Comparison of ENCODE assay signal across 8 mouse cellular contexts in the genomic region with DNA sequence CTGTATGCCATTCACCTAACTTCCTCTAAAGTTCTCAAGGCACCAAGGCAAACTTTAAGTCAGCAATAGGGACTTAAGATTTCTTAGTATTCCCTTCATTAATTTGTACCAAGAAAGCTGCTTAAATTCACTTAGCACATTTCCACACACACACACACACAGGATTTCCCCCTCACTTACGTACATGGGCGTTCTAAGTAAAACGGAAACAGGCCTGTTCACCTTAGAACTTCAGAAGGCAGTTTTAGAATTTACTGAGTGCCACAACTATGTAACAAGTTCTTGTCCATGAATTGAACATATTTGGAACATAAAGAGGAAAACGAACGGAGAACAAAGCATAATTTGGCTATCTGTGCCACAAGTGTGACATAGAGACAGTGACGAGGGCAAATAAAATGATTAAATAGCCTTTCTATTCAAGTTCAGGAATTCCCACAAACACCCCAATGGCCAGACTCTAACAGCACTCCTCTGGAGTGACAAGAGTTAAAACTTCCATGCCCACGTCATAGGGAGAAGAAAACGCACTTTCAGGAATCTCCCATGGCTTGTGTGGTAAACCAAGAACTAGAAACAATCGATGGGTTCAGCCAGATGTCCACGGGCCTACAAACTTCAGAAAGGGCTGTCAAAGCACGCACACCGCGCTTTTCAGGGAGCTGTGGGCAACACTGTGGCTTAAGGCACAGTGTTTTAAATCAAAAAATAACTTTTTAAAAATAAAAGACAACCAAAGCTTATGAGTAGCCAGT. TPM values are rescaled to one million over a fixed set of nuclear protein-coding genes. Genes with fewer than 3 reads are reported as not detected.
DNase-seq lines count a peak whose midpoint lies in the region; ATAC-seq and TF ChIP-seq lines count a peak whose summit lies in the region.

No protein-coding gene starts in this region.

- H3K9me3 ChIP-seq in embryonic facial prominence, embryonic 12.5 days, result no peaks in the 10 kb centered on the region
- 0 out of 2 replicates have a peak, but pooled peaks cover 8% of the 10 kb centered on the region for H3K9me3 ChIP-seq in hindbrain, embryonic 14.5 days (ENCODE audit: control insufficient read depth, low read length)
- H3K9me3 ChIP-seq in liver, postnatal 0 days (ENCODE audit: low read length), result no peaks in the 10 kb centered on the region

- peaks cover 24% of the 10 kb centered on the region for H3K4me1 ChIP-seq in embryonic facial prominence, embryonic 12.5 days
- H3K4me1 ChIP-seq in hindbrain, embryonic 14.5 days (replicated peaks; ENCODE audit: control insufficient read depth, insufficient read depth, low read length), result 0 out of 2 replicates have a peak, but pooled peaks cover 9% of the 10 kb centered on the region
- H3K4me1 ChIP-seq in liver, postnatal 0 days (ENCODE audit: insufficient read depth), result peaks cover 7% of the 10 kb centered on the region; the same call in 1 of the 2 replicates

- H3K36me3 ChIP-seq in embryonic facial prominence, embryonic 12.5 days, result peaks cover 31% of the 10 kb centered on the region
- H3K36me3 ChIP-seq in hindbrain, embryonic 14.5 days (replicated peaks; ENCODE audit: control insufficient read depth, insufficient read depth), result peaks cover 28% of the 10 kb centered on the region
- H3K36me3 ChIP-seq in liver, postnatal 0 days (replicated peaks; ENCODE audit: insufficient read depth, low read length), result peaks cover 31% of the 10 kb centered on the region

- no peak for ATAC-seq in embryonic facial prominence, embryonic 12.5 days (ENCODE audit: insufficient number of reproducible peaks, insufficient read depth, low FRiP score, low TSS enrichment)
- ATAC-seq in hindbrain, embryonic 14.5 days (ENCODE audit: low FRiP score), result no peak
- no peak for ATAC-seq in liver, postnatal 0 days

- H3K27ac ChIP-seq in layer of hippocampus, adult 2 months, result peak overlapping the region; percentile 96
- 0 out of 2 replicates have a peak overlapping the region, but pooled peaks have one; percentile 47 for H3K27ac ChIP-seq in embryonic facial prominence, embryonic 12.5 days
- no peak overlapping the region for H3K27ac ChIP-seq in hindbrain, embryonic 14.5 days
- H3K27ac ChIP-seq in liver, postnatal 0 days (ENCODE audit: low read depth), result peak overlapping the region; percentile 99

- H3K4me3 ChIP-seq in layer of hippocampus, adult 2 months, result peak overlapping the region; percentile 81
- peak overlapping the region; percentile 74 for H3K4me3 ChIP-seq in embryonic facial prominence, embryonic 12.5 days
- H3K4me3 ChIP-seq in hindbrain, embryonic 14.5 days (replicated peaks; ENCODE audit: low read length), result peak overlapping the region; percentile 82
- peak overlapping the region; percentile 85 for H3K4me3 ChIP-seq in liver, postnatal 0 days (ENCODE audit: low read depth, low read length)

- no peak for DNase-seq in layer of hippocampus, adult 2 months (ENCODE audit: low spot score in 2 of 2)
- DNase-seq in layer of hippocampus, adult 9-10 months (ENCODE audit: low spot score), result no peak
- no peak for DNase-seq in hindbrain, embryonic 14.5 days (ENCODE audit: low spot score)
- no peak for DNase-seq in liver, postnatal 0 days
- DNase-seq in thymus, postnatal 10 days (ENCODE audit: low spot score in 2 of 2), result peak; percentile 11 to 23
- no peak for DNase-seq in ovary, postnatal 10 days (ENCODE audit: low spot score)
- DNase-seq in adrenal gland, postnatal 36 days, result no peak

- H3K27me3 ChIP-seq in embryonic facial prominence, embryonic 12.5 days, result no peaks in the 10 kb centered on the region
- H3K27me3 ChIP-seq in hindbrain, embryonic 14.5 days (ENCODE audit: control insufficient read depth, insufficient read depth, low read length), result peaks cover 5% of the 10 kb centered on the region; the same call in 1 of the 2 replicates
- H3K27me3 ChIP-seq in liver, postnatal 0 days (ENCODE audit: insufficient read depth, low read length), result no peaks in the 10 kb centered on the region

- 43% methylated on average over 13 of the region's 13 CpGs for WGBS in embryonic facial prominence, embryonic 12.5 days
- WGBS in hindbrain, embryonic 14.5 days, result 63% methylated on average over 13 of the region's 13 CpGs
- WGBS in liver, postnatal 0 days (ENCODE audit: insufficient replicate concordance), result 18% methylated on average over 13 of the region's 13 CpGs

- TF ChIP-seq EP300 in liver, postnatal 0 days (IDR thresholded peaks at IDR 0.05; ENCODE audit: low read depth), result no peak

- peak overlapping the region; percentile 73 for H3K4me2 ChIP-seq in embryonic facial prominence, embryonic 12.5 days (replicated peaks)
- peak overlapping the region; percentile 91 for H3K4me2 ChIP-seq in hindbrain, embryonic 14.5 days (replicated peaks)
- peak overlapping the region; percentile 78 for H3K4me2 ChIP-seq in liver, postnatal 0 days (ENCODE audit: low read depth, low read length)

- no peak for TF ChIP-seq CTCF in layer of hippocampus, adult 2 months (conservative IDR thresholded peaks at IDR 0.05)
- TF ChIP-seq CTCF in liver, postnatal 0 days (IDR thresholded peaks at IDR 0.05; ENCODE audit: low read depth), result no peak

- H3K9ac ChIP-seq in embryonic facial prominence, embryonic 12.5 days, result peak overlapping the region; percentile 76; the same call in 1 of the 2 replicates
- no peak overlapping the region; the same call in 1 of the 2 replicates for H3K9ac ChIP-seq in hindbrain, embryonic 14.5 days
- H3K9ac ChIP-seq in liver, postnatal 0 days (replicated peaks), result peak overlapping the region; percentile 91

RNA-seq across cellular contexts. Expression of a gene that starts 18.4 kb away (rescaled TPM):
- 1 to 10 TPM; 5.9 to 8.5 TPM for total RNA-seq in layer of hippocampus, adult 2 months (2021)
- 4.2 and 4.8 TPM in 2 replicates for polyA plus RNA-seq in embryonic facial prominence, embryonic 12.5 days (2016; fragmentation: Nextera tagmentation; extraction: Ambion mirVana)
- polyA plus RNA-seq in hindbrain, embryonic 14.5 days (2014; fragmentation: Nextera tagmentation; extraction: Ambion mirVana), result 2.0 TPM in 2 replicates
- 2.7 and 3.2 TPM in 2 replicates for polyA plus RNA-seq in liver, postnatal 0 days (2015; fragmentation: Nextera tagmentation; extraction: Ambion mirVana)
- 1 to 10 TPM; 4.6 to 5.6 TPM for total RNA-seq in adrenal gland, postnatal 36 days (2021)

Comparison
In these comparisons a context has a peak if more than half of its experiments do, and no peak if none do; other contexts are left out.
1. DNase-seq: peak in thymus, postnatal 10 days (2 of 2); none in layer of hippocampus, adult 2 months (0 of 2), layer of hippocampus, adult 9-10 months (single experiment), hindbrain, embryonic 14.5 days (single experiment), liver, postnatal 0 days (single experiment), ovary, postnatal 10 days (single experiment) and adrenal gland, postnatal 36 days (0 of 2).
2. Peak in every context shown above with its lines, with median percentiles within 50 percentile points of each other: H3K4me3 ChIP-seq and H3K4me2 ChIP-seq.